Mouse (Mus musculus): ENCODE results near the gene Cox4i1. TPM values are rescaled to one million over a fixed set of nuclear protein-coding genes. Genes with fewer than 3 reads are reported as not detected.

Cox4i1 gene
- polyA plus RNA-seq, 1 experiment from 2014 or later, result 903 TPM

- no peak for ATAC-seq (ENCODE audit: insufficient number of reproducible peaks, low FRiP score, low TSS enrichment, low read depth)
- no peaks in the 10 kb centered on the region for H3K36me3 ChIP-seq
- H3K27me3 ChIP-seq, result no peaks in the 10 kb centered on the region; the same call in 1 of the 2 replicates
- no peak overlapping the region for H3K4me2 ChIP-seq
- WGBS, result 83% methylated on average over 7 of the region's 7 CpGs
- no peak overlapping the region for H3K27ac ChIP-seq
- no peaks in the 10 kb centered on the region for H3K9me3 ChIP-seq
- H3K4me1 ChIP-seq, result peaks cover 21% of the 10 kb centered on the region
- H3K9ac ChIP-seq, result no peak overlapping the region
- no peak overlapping the region for H3K4me3 ChIP-seq
Observed at GRCm38 (mm10) chr8:120698426-120698825, 30.4 kb downstream of the Cox4i1 start.

DNA sequence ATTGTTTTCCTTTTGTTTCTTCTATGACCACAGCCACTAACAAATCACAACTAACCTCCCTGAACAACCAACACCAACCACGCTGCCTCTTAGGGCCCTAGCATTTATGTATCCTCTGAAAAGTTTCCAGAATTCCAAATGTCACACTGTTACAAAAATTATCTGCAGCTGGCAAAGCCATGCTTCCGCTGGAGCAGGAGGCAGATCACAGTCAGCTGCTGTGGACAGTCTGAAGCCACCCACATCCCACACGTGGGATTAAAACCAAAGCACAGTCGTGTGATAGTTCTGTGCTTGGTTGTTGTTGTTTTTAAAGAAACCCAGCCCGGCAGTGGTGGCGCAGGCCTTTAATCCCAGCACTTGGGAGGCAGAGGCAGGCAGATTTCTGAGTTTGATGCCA, 31.1 kb downstream of the Cox4i1 start:
- no peak for ATAC-seq (ENCODE audit: insufficient number of reproducible peaks, low FRiP score, low TSS enrichment, low read depth)
- peaks cover 4% of the 10 kb centered on the region; the same call in 1 of the 2 replicates for H3K27me3 ChIP-seq
- 66% methylated on average over 6 of the region's 6 CpGs for WGBS

GRCm38 (mm10) chr8:120699565-120699964, 31.5 kb downstream of the Cox4i1 start:
- peaks cover 9% of the 10 kb centered on the region; the same call in 1 of the 2 replicates for H3K27me3 ChIP-seq
- H3K9ac ChIP-seq, result no peak overlapping the region
- no peaks in the 10 kb centered on the region for H3K36me3 ChIP-seq
- ATAC-seq (ENCODE audit: insufficient number of reproducible peaks, low FRiP score, low TSS enrichment, low read depth), result no peak
- H3K4me1 ChIP-seq, result peaks cover 14% of the 10 kb centered on the region; the same call in 1 of the 2 replicates
- no peak overlapping the region for H3K4me2 ChIP-seq
- WGBS, result 58% methylated on average over 2 of the region's 2 CpGs
- H3K9me3 ChIP-seq, result no peaks in the 10 kb centered on the region
- H3K4me3 ChIP-seq, result no peak overlapping the region
- no peak overlapping the region for H3K27ac ChIP-seq

More for the DNA sequence above, 31.1 kb downstream of the Cox4i1 start:
- H3K4me1 ChIP-seq, result peaks cover 17% of the 10 kb centered on the region
- H3K4me2 ChIP-seq, result no peak overlapping the region
- no peaks in the 10 kb centered on the region for H3K9me3 ChIP-seq
- H3K4me3 ChIP-seq, result no peak overlapping the region
- no peaks in the 10 kb centered on the region for H3K36me3 ChIP-seq
- H3K9ac ChIP-seq, result no peak overlapping the region
- no peak overlapping the region for H3K27ac ChIP-seq

GRCm38 (mm10) chr8:120700053-120700452, 32.0 kb downstream of the Cox4i1 start:
- Histone ChIP-seq H3K4me2 (no peak overlapping the region), H3K27ac (no peak overlapping the region), H3K27me3 (peaks cover 11% of the 10 kb centered on the region; the same call in 1 of the 2 replicates), H3K9ac (no peak overlapping the region), H3K4me1 (peaks cover 13% of the 10 kb centered on the region; the same call in 1 of the 2 replicates), H3K36me3 (no peaks in the 10 kb centered on the region), H3K9me3 (no peaks in the 10 kb centered on the region), H3K4me3 (no peak overlapping the region)
- no peak for ATAC-seq (ENCODE audit: insufficient number of reproducible peaks, low FRiP score, low TSS enrichment, low read depth)
- 85% methylated on average over 4 of the region's 4 CpGs for WGBS

DNA sequence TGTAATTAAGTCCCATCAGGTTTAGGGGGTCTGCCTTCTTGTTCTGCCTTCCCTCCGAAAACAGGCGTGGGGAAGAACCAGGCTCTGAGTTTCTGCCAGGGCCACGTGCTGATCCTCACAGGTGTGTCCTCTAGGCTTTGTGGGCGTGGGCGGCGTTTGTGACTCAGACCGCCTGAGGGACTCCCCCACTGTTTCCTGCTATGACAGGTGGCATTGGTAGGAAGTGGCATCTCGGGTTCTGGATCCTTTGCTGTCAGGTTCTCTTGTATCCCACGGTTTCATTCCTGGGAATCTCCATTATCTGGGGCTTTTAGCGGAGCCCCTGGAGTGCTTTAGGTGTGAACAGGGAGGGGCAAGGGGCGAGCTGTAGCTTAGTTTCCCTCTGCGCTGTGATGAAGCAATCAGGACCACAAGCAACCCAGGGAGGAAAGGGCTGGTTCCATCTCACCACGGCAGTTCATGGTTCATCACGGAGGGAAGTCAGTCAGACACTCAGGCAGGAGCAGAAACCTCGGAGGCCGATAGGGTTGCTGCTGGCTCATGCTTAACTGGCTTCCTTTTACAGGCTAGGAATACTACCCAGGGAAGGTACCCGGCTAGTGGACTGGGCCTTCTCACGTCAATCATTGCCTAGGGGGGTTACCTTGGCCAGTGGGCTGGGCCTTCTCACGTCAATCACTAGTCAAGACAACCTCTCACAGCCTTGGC, 33.9 kb downstream of the Cox4i1 start:
- H3K4me2 ChIP-seq, result no peak overlapping the region
- H3K27me3 ChIP-seq, result peaks cover 13% of the 10 kb centered on the region
- H3K36me3 ChIP-seq, result no peaks in the 10 kb centered on the region
- no peak overlapping the region for H3K27ac ChIP-seq
- WGBS, result 36% methylated on average over 19 of the region's 19 CpGs
- no peak overlapping the region for H3K4me3 ChIP-seq
- no peak overlapping the region for H3K9ac ChIP-seq
- no peak for ATAC-seq (ENCODE audit: insufficient number of reproducible peaks, low FRiP score, low TSS enrichment, low read depth)
- no peaks in the 10 kb centered on the region for H3K9me3 ChIP-seq
- peaks cover 7% of the 10 kb centered on the region; the same call in 1 of the 2 replicates for H3K4me1 ChIP-seq

DNA sequence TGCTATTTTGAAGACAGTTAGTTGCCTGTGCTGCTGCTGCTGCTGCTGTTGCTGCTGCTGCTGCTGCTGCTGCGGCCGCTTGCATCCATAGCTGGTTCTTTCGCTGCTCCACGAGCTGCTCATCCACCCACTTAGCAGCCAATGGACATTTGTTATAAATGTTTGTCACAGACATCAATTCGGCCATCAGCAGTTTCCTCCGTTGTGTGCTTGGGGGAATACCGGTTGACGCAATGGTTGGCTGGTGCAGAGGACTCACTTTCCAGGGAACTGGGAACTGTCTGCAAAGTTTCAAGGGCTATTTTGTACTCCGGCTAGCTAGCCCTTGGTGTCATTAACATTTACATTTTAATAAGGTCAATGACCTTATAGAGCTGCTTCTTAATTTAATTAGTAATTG, 36.2 kb downstream of the Cox4i1 start:
- Histone ChIP-seq H3K27ac (no peak overlapping the region), H3K9me3 (no peaks in the 10 kb centered on the region), H3K4me3 (no peak overlapping the region), H3K4me2 (no peak overlapping the region), H3K4me1 (peaks cover 2% of the 10 kb centered on the region; the same call in 1 of the 2 replicates), H3K27me3 (peaks cover 13% of the 10 kb centered on the region), H3K9ac (no peak overlapping the region), H3K36me3 (no peaks in the 10 kb centered on the region)
- 26% methylated on average over 9 of the region's 9 CpGs for WGBS
- no peak for ATAC-seq (ENCODE audit: insufficient number of reproducible peaks, low FRiP score, low TSS enrichment, low read depth)

- 70% methylated on average over 15 of the region's 15 CpGs for WGBS
- H3K9ac ChIP-seq, result no peak overlapping the region
- no peak for ATAC-seq (ENCODE audit: insufficient number of reproducible peaks, low FRiP score, low TSS enrichment, low read depth)
- peaks cover 2% of the 10 kb centered on the region; the same call in 1 of the 2 replicates for H3K4me1 ChIP-seq
- no peak overlapping the region for H3K27ac ChIP-seq
- H3K36me3 ChIP-seq, result no peaks in the 10 kb centered on the region
- no peak overlapping the region for H3K4me2 ChIP-seq
- peaks cover 13% of the 10 kb centered on the region for H3K27me3 ChIP-seq
- no peaks in the 10 kb centered on the region for H3K9me3 ChIP-seq
- no peak overlapping the region for H3K4me3 ChIP-seq
Observed at GRCm38 (mm10) chr8:120705163-120705562, 37.1 kb downstream of the Cox4i1 start.

DNA sequence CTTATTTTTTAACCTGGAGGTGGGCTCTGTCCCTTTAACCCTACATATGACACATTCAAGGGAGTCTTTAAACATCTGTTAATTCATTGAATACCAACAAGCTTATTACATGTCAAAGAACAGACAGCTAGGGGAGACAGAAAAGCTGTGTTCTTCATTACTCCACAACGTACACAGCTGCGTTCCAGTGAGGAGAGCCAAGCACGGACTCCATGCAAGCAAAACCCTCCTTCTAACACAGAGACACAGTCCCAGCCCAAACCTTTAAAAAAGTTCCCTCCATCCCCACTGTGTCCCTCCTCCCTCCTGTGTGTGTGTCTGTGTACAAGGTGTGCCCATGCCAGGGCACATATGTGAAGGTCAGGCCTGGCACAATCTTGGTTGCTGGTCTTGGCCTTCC, 38.2 kb downstream of the Cox4i1 start:
- H3K27ac ChIP-seq, result no peak overlapping the region
- peaks cover 13% of the 10 kb centered on the region for H3K27me3 ChIP-seq
- H3K9me3 ChIP-seq, result no peaks in the 10 kb centered on the region
- H3K4me2 ChIP-seq, result no peak overlapping the region
- no peak for ATAC-seq (ENCODE audit: insufficient number of reproducible peaks, low FRiP score, low TSS enrichment, low read depth)
- no peak overlapping the region for H3K9ac ChIP-seq
- 63% methylated on average over 3 of the region's 3 CpGs for WGBS
- H3K36me3 ChIP-seq, result no peaks in the 10 kb centered on the region
- H3K4me3 ChIP-seq, result no peak overlapping the region
- H3K4me1 ChIP-seq, result peaks cover 2% of the 10 kb centered on the region; the same call in 1 of the 2 replicates

DNA sequence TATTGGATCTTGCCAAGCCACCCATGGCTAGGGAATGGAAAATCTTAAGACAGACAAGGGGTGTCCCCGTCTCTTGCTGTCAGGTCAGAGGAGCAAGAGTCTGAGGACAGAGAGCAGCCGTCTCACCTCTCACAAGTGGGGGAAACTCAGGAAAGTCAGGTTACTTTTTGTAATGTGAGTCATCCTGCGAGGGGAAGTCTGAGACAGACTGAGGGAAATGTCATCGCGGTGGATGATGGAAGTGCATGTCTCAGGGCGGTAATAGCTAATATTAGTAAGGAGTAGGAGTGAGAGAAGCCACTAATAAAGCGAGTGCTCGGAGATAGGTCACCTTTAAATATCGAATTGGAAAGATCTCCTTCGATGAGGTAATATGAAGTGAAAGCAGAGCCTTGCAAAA, 41.2 kb downstream of the Cox4i1 start:
- 80% methylated on average over 10 of the region's 10 CpGs for WGBS
- Histone ChIP-seq H3K4me2 (no peak overlapping the region), H3K27me3 (peaks cover 8% of the 10 kb centered on the region), H3K27ac (no peak overlapping the region), H3K36me3 (no peaks in the 10 kb centered on the region), H3K9me3 (no peaks in the 10 kb centered on the region), H3K4me1 (0 out of 2 replicates have a peak, but pooled peaks cover under 1% of the 10 kb centered on the region), H3K9ac (no peak overlapping the region), H3K4me3 (no peak overlapping the region)
- no peak for ATAC-seq (ENCODE audit: insufficient number of reproducible peaks, low FRiP score, low TSS enrichment, low read depth)

GRCm38 (mm10) chr8:120715200-120715599, 47.2 kb downstream of the Cox4i1 start:
- Histone ChIP-seq H3K4me3 (no peak overlapping the region), H3K9ac (no peak overlapping the region), H3K4me2 (no peak overlapping the region), H3K4me1 (no peaks in the 10 kb centered on the region), H3K27ac (no peak overlapping the region), H3K9me3 (no peaks in the 10 kb centered on the region), H3K36me3 (no peaks in the 10 kb centered on the region), H3K27me3 (no peaks in the 10 kb centered on the region)
- WGBS, result 70% methylated on average over 6 of the region's 6 CpGs
- ATAC-seq (ENCODE audit: insufficient number of reproducible peaks, low FRiP score, low TSS enrichment, low read depth), result no peak

DNA sequence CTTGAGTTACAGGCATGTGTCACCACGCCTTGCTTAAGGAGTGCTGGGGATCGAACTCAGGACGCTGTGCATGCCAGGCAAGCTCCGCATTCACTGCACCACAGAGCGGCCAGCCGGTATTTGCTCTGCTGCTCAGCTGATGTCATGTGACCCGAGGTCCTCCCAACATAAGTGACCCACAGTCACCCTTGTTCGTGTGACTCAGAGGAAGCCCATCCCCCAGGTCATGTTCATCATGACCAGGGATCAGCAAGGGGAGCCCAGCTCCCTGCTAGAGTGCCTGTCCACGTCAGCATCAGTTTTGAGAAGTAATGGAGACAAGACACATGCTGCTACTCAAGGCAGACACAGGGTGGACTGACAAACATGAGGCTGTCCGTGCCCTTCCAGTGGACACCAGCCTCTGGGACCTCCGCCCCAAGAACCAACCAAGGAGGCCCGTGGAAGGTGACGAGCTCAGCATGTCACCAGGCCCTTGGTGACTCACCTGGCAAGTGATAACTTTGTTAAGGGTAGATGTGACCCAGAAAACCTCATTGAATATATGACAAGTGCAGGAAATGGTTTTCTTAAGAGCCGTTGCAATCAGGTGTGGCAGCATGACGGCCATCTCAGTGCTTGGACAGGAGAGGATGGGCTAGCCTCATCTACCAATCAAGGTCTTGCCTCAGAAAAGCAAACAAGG, 48.1 kb downstream of the Cox4i1 start:
- WGBS, result 82% methylated on average over 15 of the region's 15 CpGs
- no peak overlapping the region for H3K9ac ChIP-seq
- H3K36me3 ChIP-seq, result no peaks in the 10 kb centered on the region
- ATAC-seq (ENCODE audit: insufficient number of reproducible peaks, low FRiP score, low TSS enrichment, low read depth), result 0 out of 2 replicates have a peak, but pooled peaks have one; percentile 24
- H3K27ac ChIP-seq, result no peak overlapping the region
- H3K4me3 ChIP-seq, result no peak overlapping the region
- H3K27me3 ChIP-seq, result no peaks in the 10 kb centered on the region
- H3K4me2 ChIP-seq, result no peak overlapping the region
- H3K4me1 ChIP-seq, result no peaks in the 10 kb centered on the region
- H3K9me3 ChIP-seq, result no peaks in the 10 kb centered on the region

DNA sequence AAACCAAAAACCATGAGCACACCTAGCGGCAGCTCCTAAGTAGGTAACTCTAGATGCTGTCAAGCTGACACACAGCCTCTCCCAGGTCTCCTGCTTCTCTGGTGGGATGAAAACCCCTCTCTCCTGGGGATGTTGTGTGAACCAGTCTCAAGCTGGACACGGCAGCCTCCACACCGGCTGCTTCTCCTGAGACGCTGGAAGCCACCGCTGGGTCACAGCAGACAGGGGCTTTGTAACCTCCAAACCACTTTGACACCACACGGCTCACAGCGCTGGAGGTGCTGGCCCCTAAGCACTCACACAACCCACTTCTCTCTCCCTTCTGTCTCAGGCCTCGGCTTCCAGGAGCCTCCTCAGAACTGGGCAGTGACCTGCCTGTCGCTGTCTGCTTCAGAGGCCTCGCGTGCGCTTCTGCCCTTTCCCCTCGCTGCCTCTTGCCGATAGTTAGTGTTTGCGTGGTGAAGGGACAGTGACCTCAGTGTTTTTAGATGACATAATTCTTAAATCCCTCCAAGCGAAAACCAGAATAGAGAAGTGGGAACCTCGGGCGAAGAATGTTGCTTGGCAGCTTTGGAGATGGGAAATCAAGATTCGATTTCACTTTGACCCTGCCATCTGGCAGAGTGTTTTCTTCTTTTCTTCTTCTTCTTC, 51.7 kb downstream of the Cox4i1 start:
- 64% methylated on average over 19 of the region's 19 CpGs for WGBS
- Histone ChIP-seq H3K9ac (no peak overlapping the region), H3K4me1 (no peaks in the 10 kb centered on the region), H3K4me3 (no peak overlapping the region), H3K9me3 (no peaks in the 10 kb centered on the region), H3K27ac (no peak overlapping the region), H3K36me3 (no peaks in the 10 kb centered on the region), H3K4me2 (no peak overlapping the region), H3K27me3 (no peaks in the 10 kb centered on the region)
- no peak for ATAC-seq (ENCODE audit: insufficient number of reproducible peaks, low FRiP score, low TSS enrichment, low read depth)

All from limb, embryonic 15.5 days (tissue).